Mouse (Mus musculus) hindbrain, embryonic 16.5 days (tissue): ENCODE data around the gene Megf9. TPM values are rescaled to one million over a fixed set of nuclear protein-coding genes. Genes with fewer than 3 reads are reported as not detected.
A peak's percentile ranks its signal among the peaks of the same experiment; 100 is the strongest.

Source experiments
- ATAC-seq: fragments of 200-750 bp; cut with Nextera tagmentation; 2 replicates; pipeline ENCODE4 v1.8.0; 2017; ENCODE audit warnings: moderate TSS enrichment, moderate library complexity
- H3K27ac ChIP-seq: fragments of 300-500 bp; sonication (generic); 2 replicates; pipeline ENCODE4 v1.5.1; 2014; ENCODE audit warnings: low read depth, mild to moderate bottlenecking, control low read depth, low read length, moderate library complexity
- H3K27me3 ChIP-seq: fragments of 300-500 bp; sonication (generic); replicated peaks from 2 replicates; pipeline ENCODE4 v1.6.1; 2014; ENCODE audit warnings: low read length; ENCODE audit not compliant: control insufficient read depth, insufficient read depth
- H3K36me3 ChIP-seq: fragments of 300-500 bp; sonication (generic); 2 replicates; pipeline ENCODE4 v1.6.1; 2014; ENCODE audit warnings: mild to moderate bottlenecking, low read length, moderate library complexity, mixed read lengths; ENCODE audit not compliant: control insufficient read depth, insufficient read depth
- H3K4me1 ChIP-seq: fragments of 300-500 bp; sonication (generic); 2 replicates; pipeline ENCODE4 v1.6.1; 2014; ENCODE audit warnings: low read depth, low read length; ENCODE audit not compliant: control insufficient read depth, insufficient read depth
- H3K4me2 ChIP-seq: fragments of 300-500 bp; sonication (generic); 2 replicates; pipeline ENCODE4 v1.6.1; 2014; ENCODE audit warnings: mild to moderate bottlenecking, low read length, control low read depth, moderate library complexity
- H3K4me3 ChIP-seq: fragments of 300-500 bp; sonication (generic); 2 replicates; pipeline ENCODE4 v1.5.1; 2014; ENCODE audit warnings: mild to moderate bottlenecking, low read length, control low read depth, moderate library complexity
- H3K9ac ChIP-seq: fragments of 300-500 bp; sonication (generic); 2 replicates; pipeline ENCODE4 v1.6.1; 2014; ENCODE audit warnings: low read depth, mild to moderate bottlenecking, control low read depth, low read length, moderate library complexity
- H3K9me3 ChIP-seq: fragments of 300-500 bp; sonication (generic); 2 replicates; pipeline ENCODE4 v1.6.1; 2014; ENCODE audit warnings: mild to moderate bottlenecking, low read length, moderate library complexity; ENCODE audit not compliant: control insufficient read depth
- WGBS: fragments of 180-500 bp; shearing (Covaris S2); extraction: QIAGEN DNeasy Blood & Tissue Kit; methylation state at CpG from one replicate; pipeline ENCODE4 v1.1.7; 2014; 5-methylcytosine and 5-hydroxymethylcytosine counted together
- polyA plus RNA-seq: library from polyadenylated mRNA; unstranded; fragments of >200 nt; fragmentation: Nextera tagmentation; extraction: Ambion mirVana; gene quantifications from 2 replicates; pipeline ENCODE4 v1.2.1, GENCODE M21; 2015

Megf9 gene
- polyA plus RNA-seq, 1 experiment from 2014 or later = 22.4 TPM

GRCm38 (mm10) chr4:70412126-70412525 is 122.7 kb downstream of the Megf9 start:
- peak; percentile 37 for ATAC-seq
- H3K4me2 ChIP-seq = no peak overlapping the region
- no peak overlapping the region for H3K4me3 ChIP-seq
- no peaks in the 10 kb centered on the region for H3K27me3 ChIP-seq
- H3K36me3 ChIP-seq = no peaks in the 10 kb centered on the region
- H3K9me3 ChIP-seq = no peaks in the 10 kb centered on the region
- 21% methylated on average over 2 of the region's 2 CpGs for WGBS
- H3K4me1 ChIP-seq = peaks cover 16% of the 10 kb centered on the region
- H3K27ac ChIP-seq = 0 out of 2 replicates have a peak overlapping the region, but pooled peaks have one; percentile 40
- H3K9ac ChIP-seq = no peak overlapping the region

- peak within 1 kb of the TSS; percentile 94 for H3K4me3 ChIP-seq
- H3K27me3 ChIP-seq = no peaks in the 10 kb centered on the region
- peak; percentile 98 for ATAC-seq
- under 1% methylated on average over 55 of the region's 55 CpGs for WGBS
- peak within 1 kb of the TSS; percentile 90 for H3K9ac ChIP-seq
- peaks cover 16% of the 10 kb centered on the region for H3K4me1 ChIP-seq
- H3K36me3 ChIP-seq = no peaks in the 10 kb centered on the region
- H3K27ac ChIP-seq = peak within 1 kb of the TSS; percentile 85
- no peaks in the 10 kb centered on the region for H3K9me3 ChIP-seq
- peak within 1 kb of the TSS; percentile 74 for H3K4me2 ChIP-seq
These were observed 124.6 kb downstream of the Megf9 start, which contains the start of gene Cdk5rap2 for GRCm38 (mm10) chr4:70409994-70410721. TSS of gene Cdk5rap2 (minus strand) at chr4:70410443.

GRCm38 (mm10) chr4:70409456-70409855 is 125.3 kb downstream of the Megf9 start:
- no peak for ATAC-seq
- no peaks in the 10 kb centered on the region for H3K9me3 ChIP-seq
- WGBS = 15% methylated on average over 9 of the region's 9 CpGs
- H3K4me2 ChIP-seq = peak overlapping the region; percentile 74
- H3K9ac ChIP-seq = peak overlapping the region; percentile 90
- peak overlapping the region; percentile 94 for H3K4me3 ChIP-seq
- H3K36me3 ChIP-seq = no peaks in the 10 kb centered on the region
- H3K27ac ChIP-seq = no peak overlapping the region
- H3K27me3 ChIP-seq = no peaks in the 10 kb centered on the region
- peaks cover 16% of the 10 kb centered on the region for H3K4me1 ChIP-seq

- peaks cover 10% of the 10 kb centered on the region for H3K4me1 ChIP-seq
- 38% methylated on average over 9 of the region's 9 CpGs for WGBS
- peak; percentile 88 for ATAC-seq
- peaks cover 2% of the 10 kb centered on the region; the same call in 1 of the 2 replicates for H3K36me3 ChIP-seq
- H3K9ac ChIP-seq = peak overlapping the region; percentile 35
- no peaks in the 10 kb centered on the region for H3K9me3 ChIP-seq
- H3K4me2 ChIP-seq = no peak overlapping the region
- no peak overlapping the region for H3K4me3 ChIP-seq
- peak overlapping the region; percentile 71 for H3K27ac ChIP-seq
- H3K27me3 ChIP-seq = no peaks in the 10 kb centered on the region
These were observed 132.5 kb downstream of the Megf9 start for GRCm38 (mm10) chr4:70402109-70402819.

GRCm38 (mm10) chr4:70399476-70399875 is 135.3 kb downstream of the Megf9 start:
- Histone ChIP-seq H3K9ac (no peak overlapping the region), H3K4me1 (peaks cover 12% of the 10 kb centered on the region), H3K9me3 (no peaks in the 10 kb centered on the region), H3K27ac (peak overlapping the region; percentile 6; the same call in 1 of the 2 replicates), H3K4me2 (no peak overlapping the region), H3K4me3 (no peak overlapping the region), H3K27me3 (no peaks in the 10 kb centered on the region), H3K36me3 (peaks cover 2% of the 10 kb centered on the region; the same call in 1 of the 2 replicates)
- ATAC-seq = no peak
- WGBS = 81% methylated on average over 5 of the region's 5 CpGs

- Histone ChIP-seq H3K9me3 (no peaks in the 10 kb centered on the region), H3K4me1 (peaks cover 12% of the 10 kb centered on the region), H3K9ac (no peak overlapping the region), H3K4me2 (no peak overlapping the region), H3K27ac (no peak overlapping the region; the same call in 1 of the 2 replicates), H3K4me3 (no peak overlapping the region), H3K27me3 (no peaks in the 10 kb centered on the region), H3K36me3 (peaks cover 2% of the 10 kb centered on the region; the same call in 1 of the 2 replicates)
- 0 out of 2 replicates have a peak, but pooled peaks have one; percentile 18 for ATAC-seq
- WGBS = 69% methylated on average over 2 of the region's 2 CpGs
These were observed 135.7 kb downstream of the Megf9 start for GRCm38 (mm10) chr4:70399074-70399473.

GRCm38 (mm10) chr4:70398088-70398487 is 136.7 kb downstream of the Megf9 start:
- no peak overlapping the region for H3K4me3 ChIP-seq
- H3K36me3 ChIP-seq = peaks cover 2% of the 10 kb centered on the region; the same call in 1 of the 2 replicates
- H3K9ac ChIP-seq = no peak overlapping the region
- no peak for ATAC-seq
- no peak overlapping the region for H3K27ac ChIP-seq
- no peaks in the 10 kb centered on the region for H3K27me3 ChIP-seq
- H3K9me3 ChIP-seq = no peaks in the 10 kb centered on the region
- H3K4me2 ChIP-seq = no peak overlapping the region
- H3K4me1 ChIP-seq = peaks cover 12% of the 10 kb centered on the region
- 82% methylated on average over 4 of the region's 4 CpGs for WGBS

GRCm38 (mm10) chr4:70396701-70397100 is 138.1 kb downstream of the Megf9 start:
- H3K9ac ChIP-seq = no peak overlapping the region
- H3K27me3 ChIP-seq = no peaks in the 10 kb centered on the region
- WGBS = 87% methylated on average over 5 of the region's 5 CpGs
- H3K4me1 ChIP-seq = peaks cover 3% of the 10 kb centered on the region
- no peak overlapping the region for H3K4me3 ChIP-seq
- no peaks in the 10 kb centered on the region for H3K9me3 ChIP-seq
- H3K4me2 ChIP-seq = no peak overlapping the region
- H3K27ac ChIP-seq = no peak overlapping the region
- ATAC-seq = no peak
- H3K36me3 ChIP-seq = peaks cover 2% of the 10 kb centered on the region; the same call in 1 of the 2 replicates

- 95% methylated on average over 2 of the region's 2 CpGs for WGBS
- H3K4me3 ChIP-seq = no peak overlapping the region
- no peak for ATAC-seq
These were observed 140.1 kb downstream of the Megf9 start for GRCm38 (mm10) chr4:70394736-70395135.

More at GRCm38 (mm10) chr4:70394736-70395135, 140.1 kb downstream of the Megf9 start:
- H3K4me2 ChIP-seq = no peak overlapping the region
- no peaks in the 10 kb centered on the region for H3K27me3 ChIP-seq
- H3K4me1 ChIP-seq = peaks cover 2% of the 10 kb centered on the region; the same call in 1 of the 2 replicates
- no peak overlapping the region for H3K27ac ChIP-seq
- H3K36me3 ChIP-seq = no peaks in the 10 kb centered on the region
- no peak overlapping the region for H3K9ac ChIP-seq
- H3K9me3 ChIP-seq = no peaks in the 10 kb centered on the region
